Mouse (Mus musculus) intestine, embryonic 14.5 days (tissue): ENCODE measurements around the gene Spry2. TPM values are rescaled to one million over a fixed set of nuclear protein-coding genes. Genes with fewer than 3 reads are reported as not detected.
A peak's percentile ranks its signal among the peaks of the same experiment; 100 is the strongest.

ENCODE experiments used
- ATAC-seq: fragments of 200-750 bp; cut with Nextera tagmentation; replicated peaks from 2 replicates; pipeline ENCODE4 v1.8.0; 2017; ENCODE audit warnings: low read depth, moderate number of reproducible peaks, moderate TSS enrichment, moderate library complexity; ENCODE audit not compliant: low FRiP score, low TSS enrichment
- DNase-seq: peaks from one replicate; pipeline ENCODE4 v3.0.0-alpha.2; 2018; ENCODE audit warnings: low spot score
- H3K27ac ChIP-seq: fragments of 300-500 bp; sonication (generic); 2 replicates; pipeline ENCODE4 v1.5.1; 2014; ENCODE audit warnings: low read depth, mild to moderate bottlenecking, control low read depth
- H3K27me3 ChIP-seq: fragments of 300-500 bp; sonication (generic); replicated peaks from 2 replicates; pipeline ENCODE4 v1.6.1; 2014; ENCODE audit warnings: low read length, control low read depth; ENCODE audit not compliant: control insufficient read depth, insufficient read depth
- H3K36me3 ChIP-seq: fragments of 300-500 bp; sonication (generic); 2 replicates; pipeline ENCODE4 v1.6.1; 2014; ENCODE audit warnings: low read length, control low read depth; ENCODE audit not compliant: control insufficient read depth, insufficient read depth
- H3K4me1 ChIP-seq: fragments of 300-500 bp; sonication (generic); replicated peaks from 2 replicates; pipeline ENCODE4 v1.6.1; 2014; ENCODE audit warnings: low read length, control low read depth, mixed read lengths; ENCODE audit not compliant: control insufficient read depth, insufficient read depth
- H3K4me2 ChIP-seq: fragments of 300-500 bp; sonication (generic); 2 replicates; pipeline ENCODE4 v1.6.1; 2014; ENCODE audit warnings: low read length
- H3K4me3 ChIP-seq: fragments of 300-500 bp; sonication (generic); 2 replicates; pipeline ENCODE4 v1.5.1; 2014; ENCODE audit warnings: low read depth, low read length, control low read depth, mixed read lengths
- H3K9ac ChIP-seq: fragments of 300-500 bp; sonication (generic); 2 replicates; pipeline ENCODE4 v1.6.1; 2014; ENCODE audit warnings: mild to moderate bottlenecking, low read length
- H3K9me3 ChIP-seq: fragments of 300-500 bp; sonication (generic); 2 replicates; pipeline ENCODE4 v1.6.1; 2016; ENCODE audit warnings: low read length, control low read depth; ENCODE audit not compliant: control insufficient read depth
- WGBS: fragments of 180-500 bp; shearing (Covaris S2); extraction: QIAGEN DNeasy Blood & Tissue Kit; methylation state at CpG from one replicate; pipeline ENCODE4 v1.1.7; 2014; 5-methylcytosine and 5-hydroxymethylcytosine counted together
- polyA plus RNA-seq: library from polyadenylated mRNA; unstranded; fragments of >200 nt; fragmentation: Nextera tagmentation; extraction: Ambion mirVana; gene quantifications from 2 replicates; pipeline ENCODE4 v1.2.1, GENCODE M21; 2014

The Spry2 gene
- polyA plus RNA-seq, 1 experiment from 2014 or later = 50.0 TPM

DNA sequence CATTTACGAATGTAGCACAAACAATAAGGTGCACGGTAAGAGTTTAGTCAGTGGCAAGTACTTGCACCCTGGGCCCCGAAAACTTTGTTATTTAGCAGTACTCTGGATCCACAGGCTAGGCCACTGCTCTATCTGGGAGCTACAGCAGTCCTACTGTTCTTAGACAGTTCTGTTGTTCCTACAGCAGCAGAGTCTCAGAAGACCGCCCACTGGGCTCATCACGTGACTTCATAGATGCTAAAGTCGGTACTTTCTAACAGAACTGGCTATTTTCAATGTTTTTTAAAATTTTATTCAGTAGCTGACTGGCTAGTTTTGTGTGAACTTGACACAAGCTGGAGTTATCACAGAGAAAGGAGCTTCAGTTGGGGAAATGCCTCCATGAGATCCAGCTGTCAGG, 11.4 kb downstream of the Spry2 start:
- H3K9me3 ChIP-seq = no peaks in the 10 kb centered on the region
- no peak overlapping the region for H3K9ac ChIP-seq
- H3K4me1 ChIP-seq = no peaks in the 10 kb centered on the region
- DNase-seq (no peak), ATAC-seq (no peak)
- no peak overlapping the region for H3K27ac ChIP-seq
- 88% methylated on average over 6 of the region's 6 CpGs for WGBS
- peaks cover 6% of the 10 kb centered on the region; the same call in 1 of the 2 replicates for H3K36me3 ChIP-seq
- no peaks in the 10 kb centered on the region for H3K27me3 ChIP-seq
- H3K4me2 ChIP-seq = no peak overlapping the region
- H3K4me3 ChIP-seq = no peak overlapping the region

DNA sequence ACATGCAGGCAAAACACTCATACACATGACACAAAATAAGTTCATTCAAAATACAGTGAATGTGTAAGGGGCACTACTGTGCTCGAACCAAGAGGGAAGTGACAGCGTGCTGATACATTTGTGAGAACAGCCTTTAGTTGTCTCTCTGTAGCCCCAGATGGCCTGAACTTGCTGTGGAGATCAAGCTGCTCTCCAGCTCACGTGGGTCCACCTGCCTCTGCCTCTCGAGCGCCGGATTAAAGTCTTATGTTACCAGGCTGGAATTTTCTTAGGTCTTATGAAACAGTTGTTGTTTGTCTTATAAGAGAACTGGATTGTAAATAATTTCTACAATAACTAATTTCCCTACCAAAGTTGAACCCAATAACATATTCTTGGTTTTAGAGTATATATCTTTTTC, 13.4 kb downstream of the Spry2 start:
- no peak for DNase-seq
- no peak for ATAC-seq

DNA sequence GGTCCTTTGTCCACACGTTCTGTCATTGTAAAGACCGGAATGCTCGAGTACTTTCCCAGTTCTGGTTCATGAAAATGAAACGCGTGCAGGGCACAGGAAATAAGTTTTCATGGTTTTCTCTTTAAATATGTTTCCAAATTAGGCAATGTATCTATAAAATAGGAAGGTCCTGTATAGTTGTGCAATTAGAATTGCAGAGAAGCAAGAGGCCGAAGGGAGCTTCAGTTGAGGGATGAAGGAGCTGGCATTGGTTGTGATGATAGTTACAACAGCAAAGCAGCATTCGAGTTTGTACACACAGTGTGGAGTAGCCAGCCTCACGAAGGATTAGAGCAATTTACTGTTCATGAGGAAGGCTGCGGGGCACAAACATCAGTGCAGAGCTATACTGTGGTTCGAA, 18.3 kb downstream of the Spry2 start:
- no peaks in the 10 kb centered on the region for H3K9me3 ChIP-seq
- no peak overlapping the region for H3K27ac ChIP-seq
- no peaks in the 10 kb centered on the region for H3K36me3 ChIP-seq
- no peak for DNase-seq
- WGBS = 86% methylated on average over 10 of the region's 10 CpGs
- no peaks in the 10 kb centered on the region for H3K27me3 ChIP-seq
- no peak overlapping the region for H3K4me2 ChIP-seq
- H3K9ac ChIP-seq = no peak overlapping the region
- no peak for ATAC-seq
- no peak overlapping the region for H3K4me3 ChIP-seq
- no peaks in the 10 kb centered on the region for H3K4me1 ChIP-seq

More for the DNA sequence above, 13.4 kb downstream of the Spry2 start:
- no peak overlapping the region for H3K27ac ChIP-seq
- H3K4me1 ChIP-seq = no peaks in the 10 kb centered on the region
- no peak overlapping the region for H3K9ac ChIP-seq
- 81% methylated on average over 6 of the region's 6 CpGs for WGBS
- H3K4me3 ChIP-seq = no peak overlapping the region
- H3K36me3 ChIP-seq = no peaks in the 10 kb centered on the region
- H3K9me3 ChIP-seq = no peaks in the 10 kb centered on the region
- H3K27me3 ChIP-seq = no peaks in the 10 kb centered on the region
- H3K4me2 ChIP-seq = no peak overlapping the region

DNA sequence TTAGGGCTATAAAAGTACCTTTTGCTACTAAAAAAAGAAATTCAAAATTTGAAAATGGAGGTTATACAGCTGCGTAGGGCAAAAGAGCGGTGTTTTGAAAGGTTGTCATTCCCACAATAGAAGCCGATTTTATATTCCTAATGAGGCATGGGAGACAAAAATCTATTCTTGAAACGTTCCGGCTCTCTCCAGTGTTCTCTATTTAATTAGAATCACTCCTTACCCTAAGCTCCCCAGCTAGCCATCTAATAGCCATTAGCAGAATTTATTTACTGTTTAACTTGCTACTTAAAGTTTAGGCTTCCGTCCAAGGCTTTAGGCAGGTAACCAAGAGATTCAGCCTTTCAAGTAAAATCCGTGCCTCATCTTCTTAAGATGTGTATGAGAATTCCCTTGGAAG, 20.2 kb downstream of the Spry2 start:
- Histone ChIP-seq H3K9ac (no peak overlapping the region), H3K36me3 (no peaks in the 10 kb centered on the region), H3K4me3 (no peak overlapping the region), H3K9me3 (no peaks in the 10 kb centered on the region), H3K27me3 (no peaks in the 10 kb centered on the region), H3K27ac (no peak overlapping the region), H3K4me2 (no peak overlapping the region), H3K4me1 (0 out of 2 replicates have a peak, but pooled peaks cover 5% of the 10 kb centered on the region)
- DNase-seq (no peak), ATAC-seq (no peak)
- 74% methylated on average over 7 of the region's 7 CpGs for WGBS

DNA sequence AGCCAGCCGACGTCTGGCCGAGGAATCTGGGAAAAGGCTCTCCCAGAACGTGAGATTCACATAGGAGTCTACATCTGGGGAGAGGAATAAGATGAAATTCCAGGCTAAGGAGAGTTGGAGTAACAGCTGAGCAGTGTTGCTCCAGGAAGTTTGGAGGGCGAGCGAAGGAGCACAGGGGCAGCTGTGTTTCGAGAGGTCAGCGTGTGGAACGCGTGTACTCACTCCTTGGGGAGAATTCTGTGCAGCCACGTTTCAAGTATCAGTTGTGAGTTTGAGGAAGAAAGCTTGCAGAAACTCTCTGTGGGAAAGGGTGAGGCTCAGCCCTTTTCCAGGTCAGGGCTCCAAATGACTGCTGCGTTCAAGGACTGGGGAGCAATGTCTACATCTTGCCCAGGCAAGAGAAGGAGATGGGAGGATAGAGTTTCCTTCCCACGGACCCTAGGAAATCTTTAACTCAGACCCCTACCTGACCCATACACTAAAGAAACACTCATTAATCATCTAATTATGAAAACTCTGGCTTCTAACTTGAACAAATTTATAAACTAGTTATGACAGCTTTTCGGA, 26.2 kb downstream of the Spry2 start:
- Histone ChIP-seq H3K9ac (no peak overlapping the region), H3K4me1 (peaks cover 13% of the 10 kb centered on the region), H3K4me3 (no peak overlapping the region), H3K36me3 (no peaks in the 10 kb centered on the region), H3K27ac (peak overlapping the region; percentile 54; the same call in 1 of the 2 replicates), H3K27me3 (no peaks in the 10 kb centered on the region), H3K4me2 (peak overlapping the region; percentile 8; the same call in 1 of the 2 replicates), H3K9me3 (no peaks in the 10 kb centered on the region; the same call in 1 of the 2 replicates)
- 46% methylated on average over 14 of the region's 14 CpGs for WGBS
- no peak for DNase-seq
- ATAC-seq = no peak

DNA sequence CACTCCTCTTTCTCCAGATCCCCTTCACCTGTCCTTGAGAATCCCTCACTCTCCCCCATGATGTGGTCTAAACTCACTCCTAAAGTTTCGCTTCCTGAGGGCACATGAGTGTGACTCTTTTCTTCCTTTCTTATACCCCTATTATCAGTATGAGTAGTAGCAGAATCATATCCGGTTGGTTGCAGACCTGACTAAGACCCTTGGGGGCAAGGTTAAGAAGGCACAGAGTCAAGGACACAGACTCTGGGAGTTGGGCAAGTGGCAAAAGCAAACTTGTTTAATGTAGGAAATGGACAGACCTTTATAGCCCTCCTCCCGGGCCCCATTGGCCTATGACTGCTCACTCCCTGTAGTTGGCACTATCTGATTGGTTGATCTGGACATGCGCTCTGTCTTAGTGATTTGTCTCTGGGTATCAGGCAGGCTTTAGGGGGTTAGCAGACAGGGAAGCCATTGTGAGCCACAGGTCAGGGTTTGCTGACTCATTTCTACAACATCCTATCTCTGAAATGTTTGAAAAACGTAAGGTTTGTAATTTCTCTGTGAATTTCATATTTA, 31.2 kb downstream of the Spry2 start:
- H3K9me3 ChIP-seq = peaks cover 3% of the 10 kb centered on the region
- no peak overlapping the region for H3K4me2 ChIP-seq
- H3K4me3 ChIP-seq = no peak overlapping the region
- DNase-seq = no peak
- H3K9ac ChIP-seq = no peak overlapping the region
- H3K4me1 ChIP-seq = peaks cover 4% of the 10 kb centered on the region
- no peak for ATAC-seq
- 87% methylated on average over 5 of the region's 5 CpGs for WGBS
- H3K36me3 ChIP-seq = no peaks in the 10 kb centered on the region
- no peaks in the 10 kb centered on the region for H3K27me3 ChIP-seq
- H3K27ac ChIP-seq = no peak overlapping the region

DNA sequence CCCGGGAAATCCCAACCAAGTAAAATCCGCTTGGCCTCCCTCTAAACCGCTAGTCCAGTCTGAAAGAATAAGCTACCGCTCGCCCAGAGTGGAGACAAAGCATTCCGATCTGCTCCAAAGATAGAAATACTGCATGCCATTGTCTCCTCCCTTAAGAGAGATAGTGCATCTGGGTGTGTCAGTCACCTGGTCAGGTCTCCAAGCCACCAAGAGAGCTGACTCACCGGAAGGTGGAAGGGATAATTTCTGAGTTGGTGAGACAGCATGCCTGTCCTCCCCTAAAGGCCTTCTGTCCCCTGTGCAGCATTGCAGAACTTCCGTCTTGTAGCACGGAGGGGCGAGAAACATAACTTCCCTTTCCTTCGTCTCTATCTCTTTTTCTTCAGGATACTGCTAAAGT, 34.4 kb downstream of the Spry2 start:
- Histone ChIP-seq H3K9ac (no peak overlapping the region), H3K9me3 (peaks cover 6% of the 10 kb centered on the region; the same call in 1 of the 2 replicates), H3K4me3 (no peak overlapping the region), H3K27me3 (no peaks in the 10 kb centered on the region), H3K4me1 (no peaks in the 10 kb centered on the region), H3K4me2 (no peak overlapping the region), H3K27ac (no peak overlapping the region), H3K36me3 (no peaks in the 10 kb centered on the region)
- DNase-seq = no peak
- no peak for ATAC-seq
- WGBS = 76% methylated on average over 11 of the region's 11 CpGs

DNA sequence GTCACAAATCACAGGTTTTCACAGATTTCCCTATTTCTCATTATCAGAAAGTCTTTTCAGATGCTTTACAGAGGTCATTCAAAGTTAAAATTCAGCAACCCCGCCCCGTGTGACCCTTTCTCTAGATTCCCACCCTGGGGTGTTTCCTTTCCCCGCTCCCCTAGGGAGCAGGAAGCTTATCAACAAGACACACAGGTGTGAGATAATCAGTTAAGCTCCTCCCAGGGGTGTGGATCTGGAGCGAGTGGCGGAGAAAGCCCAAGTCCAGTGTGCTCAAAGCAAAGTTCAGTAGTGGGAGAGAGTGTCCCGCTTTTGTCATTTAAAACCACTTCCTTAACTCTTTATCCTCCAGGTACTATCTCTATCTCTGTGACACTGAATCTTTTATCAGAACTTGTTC, 35.7 kb downstream of the Spry2 start:
- no peak overlapping the region for H3K9ac ChIP-seq
- no peak overlapping the region for H3K4me3 ChIP-seq
- ATAC-seq = peak; percentile 83
- no peak overlapping the region for H3K27ac ChIP-seq
- no peaks in the 10 kb centered on the region for H3K36me3 ChIP-seq
- 34% methylated on average over 6 of the region's 6 CpGs for WGBS
- H3K27me3 ChIP-seq = no peaks in the 10 kb centered on the region
- no peaks in the 10 kb centered on the region for H3K4me1 ChIP-seq
- no peak for DNase-seq
- no peak overlapping the region for H3K4me2 ChIP-seq
- peaks cover 6% of the 10 kb centered on the region; the same call in 1 of the 2 replicates for H3K9me3 ChIP-seq

DNA sequence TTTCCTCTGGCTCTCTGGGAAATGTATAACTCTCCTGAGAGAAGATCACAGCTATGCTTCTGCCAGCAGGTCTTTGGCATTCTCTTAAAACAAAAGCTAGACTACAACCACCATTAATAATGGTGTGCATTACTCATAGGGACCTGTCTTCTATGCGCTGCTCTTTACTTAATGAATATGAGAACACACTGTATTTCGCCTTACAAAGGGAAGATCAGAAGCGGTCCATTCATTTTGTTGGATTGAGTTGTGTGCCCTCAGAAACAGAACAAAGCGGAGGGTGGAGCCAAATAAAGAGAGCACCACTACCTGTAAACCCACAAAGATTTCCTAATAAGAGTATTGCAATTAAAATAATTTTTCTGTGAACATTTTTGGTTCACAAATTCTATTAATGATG, 36.3 kb downstream of the Spry2 start:
- no peak for ATAC-seq
- H3K27me3 ChIP-seq = no peaks in the 10 kb centered on the region
- no peak overlapping the region for H3K4me2 ChIP-seq
- H3K9me3 ChIP-seq = peaks cover 6% of the 10 kb centered on the region; the same call in 1 of the 2 replicates
- 94% methylated on average over 4 of the region's 4 CpGs for WGBS
- no peak overlapping the region for H3K4me3 ChIP-seq
- no peaks in the 10 kb centered on the region for H3K36me3 ChIP-seq
- H3K27ac ChIP-seq = no peak overlapping the region
- DNase-seq = no peak
- no peak overlapping the region for H3K9ac ChIP-seq
- H3K4me1 ChIP-seq = no peaks in the 10 kb centered on the region
